Mouse (Mus musculus): Measurements from ENCODE around the gene 7530416G11Rik. TPM values are rescaled to one million over a fixed set of nuclear protein-coding genes. Genes with fewer than 3 reads are reported as not detected.

The 7530416G11Rik gene
- total RNA-seq (2014; rRNA removed) (not detected in 2 replicates), polyA plus RNA-seq (2012; rRNA removed) (not detected in 2 replicates)

GRCm38 (mm10) chr15:85503127-85503526 is at the start of gene 7530416G11Rik:
Gene 7530416G11Rik (minus strand): TSS chr15:85503227.
- Histone ChIP-seq H3K36me3 (ENCODE audit: control insufficient read depth, insufficient read depth, low read length) (no peaks in the 10 kb centered on the region), H3K9ac (ENCODE audit: low read depth, low read length) (no peak within 1 kb of the TSS), H3K4me1 (ENCODE audit: control insufficient read depth, insufficient read depth, low read length) (no peaks in the 10 kb centered on the region), H3K4me3 (ENCODE audit: insufficient read depth, low read depth, low read length) (no peak within 1 kb of the TSS), H3K79me2 (ENCODE audit: control insufficient read depth, insufficient read depth, low read length) (no peaks in the 10 kb centered on the region), H3K27me3 (ENCODE audit: control insufficient read depth, insufficient read depth, low read length) (no peaks in the 10 kb centered on the region), H3K27ac (replicated peaks; ENCODE audit: insufficient read depth, low read depth, low read length) (no peak within 1 kb of the TSS)
- WGBS, result 86% methylated on average over 8 of the region's 8 CpGs
- TF ChIP-seq CTCF (IDR thresholded peaks at IDR 0.05; ENCODE audit: low read depth, low read length), result no peak
- TF ChIP-seq POLR2A (IDR thresholded peaks at IDR 0.05; ENCODE audit: extremely low read depth, insufficient read depth, low read length), result no peak
- DNase-seq (ENCODE audit: extremely low read depth, low read depth, low spot score), result no peak

GRCm38 (mm10) chr15:85546500-85546899 is 43.5 kb upstream of the 7530416G11Rik start:
- Histone ChIP-seq H3K4me1 (ENCODE audit: control insufficient read depth, insufficient read depth, low read length) (no peaks in the 10 kb centered on the region), H3K9ac (ENCODE audit: low read depth, low read length) (no peak overlapping the region), H3K36me3 (ENCODE audit: control insufficient read depth, insufficient read depth, low read length) (no peaks in the 10 kb centered on the region), H3K27me3 (ENCODE audit: control insufficient read depth, insufficient read depth, low read length) (no peaks in the 10 kb centered on the region), H3K4me3 (ENCODE audit: insufficient read depth, low read depth, low read length) (no peak overlapping the region), H3K79me2 (ENCODE audit: control insufficient read depth, insufficient read depth, low read length) (no peaks in the 10 kb centered on the region), H3K27ac (replicated peaks; ENCODE audit: insufficient read depth, low read depth, low read length) (no peak overlapping the region)
- TF ChIP-seq POLR2A (IDR thresholded peaks at IDR 0.05; ENCODE audit: extremely low read depth, insufficient read depth, low read length) (no peak), CTCF (IDR thresholded peaks at IDR 0.05; ENCODE audit: low read depth, low read length) (no peak)
- 74% methylated on average over 4 of the region's 4 CpGs for whole genome bisulfite sequencing
- DNase-seq (ENCODE audit: extremely low read depth, low read depth, low spot score), result no peak

GRCm38 (mm10) chr15:85545369-85545768 is 42.3 kb upstream of the 7530416G11Rik start:
- WGBS, result 86% methylated on average over 5 of the region's 5 CpGs
- Histone ChIP-seq H3K27ac (replicated peaks; ENCODE audit: insufficient read depth, low read depth, low read length) (no peak overlapping the region), H3K36me3 (ENCODE audit: control insufficient read depth, insufficient read depth, low read length) (no peaks in the 10 kb centered on the region), H3K4me3 (ENCODE audit: insufficient read depth, low read depth, low read length) (no peak overlapping the region), H3K27me3 (ENCODE audit: control insufficient read depth, insufficient read depth, low read length) (no peaks in the 10 kb centered on the region), H3K4me1 (ENCODE audit: control insufficient read depth, insufficient read depth, low read length) (no peaks in the 10 kb centered on the region), H3K79me2 (ENCODE audit: control insufficient read depth, insufficient read depth, low read length) (no peaks in the 10 kb centered on the region), H3K9ac (ENCODE audit: low read depth, low read length) (no peak overlapping the region)
- TF ChIP-seq CTCF (IDR thresholded peaks at IDR 0.05; ENCODE audit: low read depth, low read length), result no peak
- no peak for TF ChIP-seq POLR2A (IDR thresholded peaks at IDR 0.05; ENCODE audit: extremely low read depth, insufficient read depth, low read length)
- no peak for DNase-seq (ENCODE audit: extremely low read depth, low read depth, low spot score)

- H3K79me2 ChIP-seq (ENCODE audit: control insufficient read depth, insufficient read depth, low read length), result no peaks in the 10 kb centered on the region
- H3K4me3 ChIP-seq (ENCODE audit: insufficient read depth, low read depth, low read length), result no peak overlapping the region
- WGBS, result 37% methylated on average over 11 of the region's 11 CpGs
- no peaks in the 10 kb centered on the region for H3K36me3 ChIP-seq (ENCODE audit: control insufficient read depth, insufficient read depth, low read length)
- peak; percentile 5 for DNase-seq (ENCODE audit: extremely low read depth, low read depth, low spot score)
- H3K27ac ChIP-seq (replicated peaks; ENCODE audit: insufficient read depth, low read depth, low read length), result no peak overlapping the region
- H3K9ac ChIP-seq (ENCODE audit: low read depth, low read length), result no peak overlapping the region
- no peaks in the 10 kb centered on the region for H3K27me3 ChIP-seq (ENCODE audit: control insufficient read depth, insufficient read depth, low read length)
- no peak for TF ChIP-seq POLR2A (IDR thresholded peaks at IDR 0.05; ENCODE audit: extremely low read depth, insufficient read depth, low read length)
- TF ChIP-seq CTCF (IDR thresholded peaks at IDR 0.05; ENCODE audit: low read depth, low read length), result no peak
- H3K4me1 ChIP-seq (ENCODE audit: control insufficient read depth, insufficient read depth, low read length), result no peaks in the 10 kb centered on the region
Measured at GRCm38 (mm10) chr15:85538170-85538569, 35.1 kb upstream of the 7530416G11Rik start.

- no peak overlapping the region for H3K9ac ChIP-seq (ENCODE audit: low read depth, low read length)
- no peaks in the 10 kb centered on the region for H3K4me1 ChIP-seq (ENCODE audit: control insufficient read depth, insufficient read depth, low read length)
- H3K36me3 ChIP-seq (ENCODE audit: control insufficient read depth, insufficient read depth, low read length), result no peaks in the 10 kb centered on the region
- WGBS, result 78% methylated on average over 25 of the region's 25 CpGs
- no peak overlapping the region for H3K27ac ChIP-seq (replicated peaks; ENCODE audit: insufficient read depth, low read depth, low read length)
- no peak overlapping the region for H3K4me3 ChIP-seq (ENCODE audit: insufficient read depth, low read depth, low read length)
- H3K27me3 ChIP-seq (ENCODE audit: control insufficient read depth, insufficient read depth, low read length), result no peaks in the 10 kb centered on the region
- H3K79me2 ChIP-seq (ENCODE audit: control insufficient read depth, insufficient read depth, low read length), result no peaks in the 10 kb centered on the region
- DNase-seq (ENCODE audit: extremely low read depth, low read depth, low spot score), result no peak
- TF ChIP-seq POLR2A (IDR thresholded peaks at IDR 0.05; ENCODE audit: extremely low read depth, insufficient read depth, low read length) (no peak), CTCF (IDR thresholded peaks at IDR 0.05; ENCODE audit: low read depth, low read length) (no peak)
Measured at GRCm38 (mm10) chr15:85537151-85537550, 34.1 kb upstream of the 7530416G11Rik start.

- no peaks in the 10 kb centered on the region for H3K36me3 ChIP-seq (ENCODE audit: control insufficient read depth, insufficient read depth, low read length)
- DNase-seq (ENCODE audit: extremely low read depth, low read depth, low spot score), result no peak
- H3K4me1 ChIP-seq (ENCODE audit: control insufficient read depth, insufficient read depth, low read length), result no peaks in the 10 kb centered on the region
- no peaks in the 10 kb centered on the region for H3K79me2 ChIP-seq (ENCODE audit: control insufficient read depth, insufficient read depth, low read length)
- no peak overlapping the region for H3K4me3 ChIP-seq (ENCODE audit: insufficient read depth, low read depth, low read length)
- no peak overlapping the region for H3K27ac ChIP-seq (replicated peaks; ENCODE audit: insufficient read depth, low read depth, low read length)
- no peaks in the 10 kb centered on the region for H3K27me3 ChIP-seq (ENCODE audit: control insufficient read depth, insufficient read depth, low read length)
- TF ChIP-seq POLR2A (IDR thresholded peaks at IDR 0.05; ENCODE audit: extremely low read depth, insufficient read depth, low read length), result no peak
- TF ChIP-seq CTCF (IDR thresholded peaks at IDR 0.05; ENCODE audit: low read depth, low read length), result no peak
- no peak overlapping the region for H3K9ac ChIP-seq (ENCODE audit: low read depth, low read length)
- 83% methylated on average over 6 of the region's 6 CpGs for WGBS
Measured at GRCm38 (mm10) chr15:85534646-85535045, 31.6 kb upstream of the 7530416G11Rik start.

Data from liver, adult 2 months (tissue).